In genomic region chr6:65584870-65585332, GRCm38 (mm10) we compare ENCODE assay signal across 9 mouse cellular contexts. TPM values are rescaled to one million over a fixed set of nuclear protein-coding genes. Genes with fewer than 3 reads are reported as not detected.
DNase-seq lines count a peak whose midpoint lies in the region; ATAC-seq lines count a peak whose summit lies in the region.
"Had no signal": no experiment of that assay in that cellular context is flagged by ENCODE, and none has a peak within 500 bp of the region (broad histone marks: within the 10 kb centered on the region; RNA-seq: fewer than 3 reads in every experiment).

No protein-coding gene starts in this region.

- no peaks in the 10 kb centered on the region for H3K27me3 ChIP-seq in heart, embryonic 12.5 days (replicated peaks)
- no peaks in the 10 kb centered on the region for H3K27me3 ChIP-seq in midbrain, embryonic 15.5 days (replicated peaks)

- ATAC-seq in heart, embryonic 12.5 days (ENCODE audit: insufficient number of reproducible peaks, low FRiP score), result peak; percentile 73; the same call in 1 of the 2 replicates
- peak; percentile 70 for ATAC-seq in midbrain, embryonic 15.5 days (replicated peaks)

- WGBS in heart, embryonic 12.5 days, result 12% methylated on average over 4 of the region's 4 CpGs
- WGBS in midbrain, embryonic 15.5 days, result 20% methylated on average over 4 of the region's 4 CpGs

- H3K4me1 ChIP-seq in heart, embryonic 12.5 days (replicated peaks), result peaks cover 18% of the 10 kb centered on the region
- peaks cover 3% of the 10 kb centered on the region; the same call in 1 of the 2 replicates for H3K4me1 ChIP-seq in midbrain, embryonic 15.5 days

- H3K9ac ChIP-seq in heart, embryonic 12.5 days, result no peak overlapping the region
- no peak overlapping the region for H3K9ac ChIP-seq in midbrain, embryonic 15.5 days

- peak overlapping the region; percentile 87 for H3K27ac ChIP-seq in heart, embryonic 12.5 days (ENCODE audit: poor library complexity, severe bottlenecking)
- no peak overlapping the region for H3K27ac ChIP-seq in midbrain, embryonic 15.5 days

- no peak overlapping the region for H3K4me3 ChIP-seq in heart, embryonic 12.5 days
- no peak overlapping the region for H3K4me3 ChIP-seq in midbrain, embryonic 15.5 days

- no peaks in the 10 kb centered on the region for H3K36me3 ChIP-seq in heart, embryonic 12.5 days
- H3K36me3 ChIP-seq in midbrain, embryonic 15.5 days (replicated peaks), result no peaks in the 10 kb centered on the region

- DNase-seq in ovary, postnatal 36 days (ENCODE audit: low spot score), result peak; percentile 6
- DNase-seq in ovary, adult 18-20 months (ENCODE audit: low spot score), result no peak
- DNase-seq in layer of hippocampus, postnatal 25 days (ENCODE audit: extremely low spot score in 1 of 2, low spot score in 1 of 2), result peak; percentile 11 to 50
- DNase-seq in liver (no peak), adipocyte (ENCODE audit: low spot score) (no peak)
- no peak for DNase-seq in urinary bladder, adult 2 months (ENCODE audit: low spot score)

- H3K9me3 ChIP-seq in heart, embryonic 12.5 days (replicated peaks), result no peaks in the 10 kb centered on the region
- H3K9me3 ChIP-seq in midbrain, embryonic 15.5 days, result no peaks in the 10 kb centered on the region

- H3K4me2 ChIP-seq in heart, embryonic 12.5 days, result peak overlapping the region; percentile 31
- H3K4me2 ChIP-seq in midbrain, embryonic 15.5 days, result no peak overlapping the region

RNA-seq across cellular contexts. Expression of gene Tnip3, which starts 59.8 kb away (rescaled TPM):
- polyA plus RNA-seq in heart, embryonic 12.5 days (2016; fragmentation: Nextera tagmentation; extraction: Ambion mirVana), result 0.20 and 0.57 TPM in 2 replicates
- total RNA-seq in layer of hippocampus, postnatal 25 days (2021), result not detected
- not detected in 2 replicates for polyA plus RNA-seq in midbrain, embryonic 15.5 days (2015; fragmentation: Nextera tagmentation; extraction: Ambion mirVana)
- polyA plus RNA-seq in urinary bladder, adult 2 months (2012; rRNA removed), result 0.45 and 0.62 TPM in 2 replicates
- polyA plus RNA-seq: intestine, embryonic 14.5 days had no signal

Comparison
In these comparisons a context has a peak if more than half of its experiments do, and no peak if none do; other contexts are left out.
1. DNase-seq: peak in ovary, postnatal 36 days (single experiment) and layer of hippocampus, postnatal 25 days (2 of 2); none in ovary, adult 18-20 months (single experiment), liver (single experiment), urinary bladder, adult 2 months (single experiment) and adipocyte (single experiment).